Mouse (Mus musculus) kidney, postnatal 0 days (tissue): ENCODE measurements around the gene Zfp414. TPM values are rescaled to one million over a fixed set of nuclear protein-coding genes. Genes with fewer than 3 reads are reported as not detected.
"Not testable (repeated sequence)": the region's sequence is repeated elsewhere in the genome, so short reads cannot be mapped to it uniquely, and the experiment has no call there.

Source experiments
- ATAC-seq: fragments of 200-750 bp; cut with Nextera tagmentation; replicated peaks from 2 replicates; pipeline ENCODE4 v1.8.0; 2017; ENCODE audit warnings: low read depth, moderate number of reproducible peaks, moderate TSS enrichment, moderate library complexity; ENCODE audit not compliant: low FRiP score
- DNase-seq: peaks from one replicate; pipeline ENCODE4 v3.0.0-alpha.2; 2016; ENCODE audit warnings: low spot score
- H3K27ac ChIP-seq: fragments of 300-500 bp; sonication (generic); 2 replicates; pipeline ENCODE4 v1.5.1; 2014; ENCODE audit warnings: mild to moderate bottlenecking
- H3K27me3 ChIP-seq: fragments of 300-500 bp; sonication (generic); 2 replicates; pipeline ENCODE4 v1.6.1; 2014; ENCODE audit warnings: low read length, mixed read lengths; ENCODE audit not compliant: insufficient read depth
- H3K36me3 ChIP-seq: fragments of 300-500 bp; sonication (generic); 2 replicates; pipeline ENCODE4 v1.6.1; 2014; ENCODE audit warnings: low read length, mixed read lengths; ENCODE audit not compliant: insufficient read depth
- H3K4me1 ChIP-seq: fragments of 300-500 bp; sonication (generic); replicated peaks from 2 replicates; pipeline ENCODE4 v1.6.1; 2014; ENCODE audit warnings: antibody characterized with exemption, low read length, mixed read lengths; ENCODE audit not compliant: insufficient read depth
- H3K4me2 ChIP-seq: fragments of 300-500 bp; sonication (generic); 2 replicates; pipeline ENCODE4 v1.6.1; 2014; ENCODE audit warnings: mild to moderate bottlenecking, low read length, moderate library complexity, mixed read lengths
- H3K4me3 ChIP-seq: fragments of 300-500 bp; sonication (generic); replicated peaks from 2 replicates; pipeline ENCODE4 v1.5.1; 2014; ENCODE audit warnings: low read depth, low read length
- H3K9ac ChIP-seq: fragments of 300-500 bp; sonication (generic); 2 replicates; pipeline ENCODE4 v1.6.1; 2014; ENCODE audit warnings: low read depth, low read length
- H3K9me3 ChIP-seq: fragments of 300-500 bp; sonication (generic); replicated peaks from 2 replicates; pipeline ENCODE4 v1.6.1; 2016; ENCODE audit warnings: low read length, inconsistent platforms, mixed read lengths
- CTCF ChIP-seq: IDR thresholded peaks from 2 replicates; pipeline ENCODE4 v1.5.1; 2016; ENCODE audit warnings: antibody characterized with exemption, low read depth, mild to moderate bottlenecking, moderate library complexity
- WGBS: fragments of 180-500 bp; shearing (Covaris S2); extraction: QIAGEN DNeasy Blood & Tissue Kit; methylation state at CpG from one replicate; pipeline ENCODE4 v1.1.7; 2014; 5-methylcytosine and 5-hydroxymethylcytosine counted together
- polyA plus RNA-seq: library from polyadenylated mRNA; unstranded; fragments of >200 nt; fragmentation: Nextera tagmentation; extraction: Ambion mirVana; gene quantifications from 2 replicates; pipeline ENCODE4 v1.2.1, GENCODE M21; 2015

Zfp414 gene
- polyA plus RNA-seq, 1 experiment from 2014 or later: 42.9 TPM

DNA sequence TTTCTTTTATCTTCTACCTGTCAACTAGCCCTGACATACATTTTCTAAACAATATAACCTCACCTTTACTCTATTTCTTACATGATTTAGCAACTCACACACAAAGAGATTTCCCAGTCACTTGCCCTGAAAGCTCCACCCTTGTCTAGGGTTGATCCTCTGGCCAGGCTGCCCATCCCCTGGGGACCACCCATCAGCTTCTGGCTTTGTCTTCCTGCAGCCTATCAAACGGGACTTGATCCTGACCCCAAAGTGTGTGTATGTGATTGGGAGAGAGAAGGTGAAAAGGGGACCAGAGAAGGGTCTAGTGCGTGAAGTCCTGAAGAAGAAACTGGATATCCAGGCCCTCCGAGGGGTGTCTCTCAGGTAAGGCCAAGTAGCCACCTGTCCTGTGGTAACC, 28.1 kb upstream of the Zfp414 start:
- no peak for TF ChIP-seq CTCF
- no peak overlapping the region for H3K4me2 ChIP-seq
- ATAC-seq: no peak
- no peaks in the 10 kb centered on the region for H3K4me1 ChIP-seq
- no peaks in the 10 kb centered on the region for H3K36me3 ChIP-seq
- no peaks in the 10 kb centered on the region for H3K9me3 ChIP-seq
- H3K4me3 ChIP-seq: no peak overlapping the region
- no peak for DNase-seq
- H3K27ac ChIP-seq: no peak overlapping the region
- no peak overlapping the region for H3K9ac ChIP-seq
- 83% methylated on average over 3 of the region's 3 CpGs for WGBS
- no peaks in the 10 kb centered on the region for H3K27me3 ChIP-seq

DNA sequence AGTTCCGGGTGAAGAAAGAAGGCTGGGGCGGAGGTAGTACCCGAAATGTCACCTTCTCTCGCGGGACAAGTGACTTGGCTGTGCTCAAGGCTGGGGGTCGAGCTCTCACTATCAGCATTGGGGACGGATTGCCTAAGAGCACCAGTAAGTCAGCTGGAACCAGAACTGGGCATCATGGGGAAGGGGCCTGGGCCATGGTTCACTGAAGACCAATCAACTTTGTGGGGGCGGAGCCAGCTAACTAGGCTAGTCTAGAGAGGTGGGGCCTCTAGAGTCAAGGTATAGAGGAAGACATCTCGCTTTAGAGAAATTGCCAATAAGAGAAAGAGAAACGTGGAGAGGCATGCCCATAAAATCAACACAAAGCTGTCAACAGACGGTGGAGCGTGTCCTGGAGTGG, 26.9 kb upstream of the Zfp414 start:
- WGBS: 83% methylated on average over 12 of the region's 12 CpGs
- no peak for TF ChIP-seq CTCF
- ATAC-seq: no peak

DNA sequence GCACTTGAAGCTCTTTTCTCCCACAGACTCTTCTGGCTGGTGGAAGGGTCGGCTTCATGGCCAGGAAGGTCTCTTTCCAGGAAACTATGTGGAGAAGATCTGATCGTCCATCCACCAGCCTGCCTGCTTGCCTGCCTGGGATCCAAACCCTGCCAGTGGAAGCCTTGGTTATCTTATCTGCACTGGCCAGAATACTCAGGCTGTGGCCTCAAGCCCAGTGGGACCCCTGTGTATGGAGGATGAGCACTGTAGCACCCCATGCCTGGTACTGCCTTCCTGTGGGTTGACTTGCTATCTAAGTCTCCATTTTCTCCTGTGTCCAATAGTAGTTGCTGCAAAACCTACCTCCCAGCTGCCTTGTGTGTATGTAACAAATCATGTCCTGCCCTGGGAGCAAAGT, 21.6 kb upstream of the Zfp414 start:
- Histone ChIP-seq H3K27ac (no peak overlapping the region), H3K4me1 (no peaks in the 10 kb centered on the region), H3K9ac (no peak overlapping the region), H3K4me3 (no peak overlapping the region), H3K36me3 (no peaks in the 10 kb centered on the region), H3K27me3 (no peaks in the 10 kb centered on the region), H3K9me3 (no peaks in the 10 kb centered on the region), H3K4me2 (no peak overlapping the region)
- 78% methylated on average over 2 of the region's 2 CpGs for WGBS
- ATAC-seq (no peak), DNase-seq (no peak)
- no peak for TF ChIP-seq CTCF

More for the DNA sequence above, 26.9 kb upstream of the Zfp414 start:
- Histone ChIP-seq H3K27ac (no peak overlapping the region), H3K4me2 (no peak overlapping the region), H3K9ac (no peak overlapping the region), H3K27me3 (no peaks in the 10 kb centered on the region), H3K36me3 (no peaks in the 10 kb centered on the region), H3K9me3 (no peaks in the 10 kb centered on the region), H3K4me3 (no peak overlapping the region), H3K4me1 (no peaks in the 10 kb centered on the region)
- no peak for DNase-seq

GRCm38 (mm10) chr17:33610548-33610947, 18.3 kb upstream of the Zfp414 start:
- ATAC-seq (no peak), DNase-seq (no peak)
- WGBS: 90% methylated on average over 7 of the region's 7 CpGs
- no peak overlapping the region for H3K4me3 ChIP-seq
- H3K4me2 ChIP-seq: no peak overlapping the region
- no peaks in the 10 kb centered on the region for H3K4me1 ChIP-seq
- no peaks in the 10 kb centered on the region for H3K27me3 ChIP-seq
- no peak overlapping the region for H3K9ac ChIP-seq
- no peaks in the 10 kb centered on the region for H3K36me3 ChIP-seq
- no peak for TF ChIP-seq CTCF
- H3K27ac ChIP-seq: no peak overlapping the region
- no peaks in the 10 kb centered on the region for H3K9me3 ChIP-seq

DNA sequence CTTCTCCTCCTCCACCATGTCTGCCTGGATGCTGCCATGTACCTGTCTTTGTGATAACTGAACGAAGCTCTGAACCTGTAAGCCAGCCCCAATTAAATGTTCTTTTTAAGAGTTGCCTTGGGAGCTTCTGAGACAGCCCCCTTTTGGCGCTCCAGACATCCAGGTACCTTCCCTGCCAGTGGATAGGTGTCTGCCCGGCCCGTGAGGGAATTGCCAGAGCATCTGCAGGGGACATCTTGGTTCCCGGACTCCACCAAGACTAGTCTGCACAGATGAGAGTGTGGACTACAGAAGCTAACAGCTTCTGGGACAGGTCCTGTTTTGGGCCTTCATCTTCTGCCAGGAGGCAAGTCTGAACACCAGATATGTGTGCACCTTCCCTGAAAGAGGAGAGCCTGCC, 15.2 kb upstream of the Zfp414 start:
- not testable (repeated sequence) for H3K9ac ChIP-seq, H3K4me3 ChIP-seq, H3K4me1 ChIP-seq, H3K27ac ChIP-seq, H3K4me2 ChIP-seq, H3K27me3 ChIP-seq, DNase-seq, H3K36me3 ChIP-seq, H3K9me3 ChIP-seq, ATAC-seq
- 85% methylated on average over 5 of the region's 5 CpGs for WGBS

GRCm38 (mm10) chr17:33627281-33627680, 1.6 kb upstream of the Zfp414 start:
- peaks cover 12% of the 10 kb centered on the region; the same call in 1 of the 2 replicates for H3K4me1 ChIP-seq
- H3K9me3 ChIP-seq: no peaks in the 10 kb centered on the region
- H3K27me3 ChIP-seq: no peaks in the 10 kb centered on the region
- no peak for ATAC-seq
- no peak overlapping the region for H3K27ac ChIP-seq
- no peak overlapping the region for H3K9ac ChIP-seq
- H3K4me2 ChIP-seq: no peak overlapping the region
- H3K36me3 ChIP-seq: 0 out of 2 replicates have a peak, but pooled peaks cover 10% of the 10 kb centered on the region
- TF ChIP-seq CTCF: no peak
- WGBS: 96% methylated on average over 3 of the region's 3 CpGs
- no peak overlapping the region for H3K4me3 ChIP-seq
- DNase-seq: no peak

GRCm38 (mm10) chr17:33629487-33630125, 716 bp downstream of the Zfp414 start:
- Histone ChIP-seq H3K9me3 (no peaks in the 10 kb centered on the region), H3K4me1 (peaks cover 12% of the 10 kb centered on the region; the same call in 1 of the 2 replicates), H3K27me3 (no peaks in the 10 kb centered on the region), H3K36me3 (0 out of 2 replicates have a peak, but pooled peaks cover 11% of the 10 kb centered on the region), H3K4me2 (peak overlapping the region; percentile 77), H3K9ac (peak overlapping the region; percentile 90), H3K27ac (peak overlapping the region; percentile 97), H3K4me3 (peak overlapping the region; percentile 79)
- 0 out of 2 replicates have a peak, but pooled peaks have one; percentile 1 for TF ChIP-seq CTCF
- WGBS: 67% methylated on average over 12 of the region's 12 CpGs
- DNase-seq (no peak), ATAC-seq (no peak)
